ENCODE assay signal across 19 mouse cellular contexts in genomic region chr3:66504717-66505116, GRCm38 (mm10).
DNase-seq lines count a peak whose midpoint lies in the region; ATAC-seq and TF ChIP-seq lines count a peak whose summit lies in the region.
"Had no signal": no experiment of that assay in that cellular context is flagged by ENCODE, and none has a peak within 500 bp of the region (broad histone marks: within the 10 kb centered on the region; RNA-seq: fewer than 3 reads in every experiment).

No protein-coding gene starts in this region.

- no peak overlapping the region for H3K27ac ChIP-seq in midbrain, postnatal 0 days (ENCODE audit: low read depth, low read length)
- H3K27ac ChIP-seq in midbrain, embryonic 10.5 days (replicated peaks): no peak overlapping the region
- H3K27ac ChIP-seq: neural tube, embryonic 13.5 days; stomach, postnatal 0 days had no signal

- H3K27me3 ChIP-seq in midbrain, postnatal 0 days (ENCODE audit: insufficient read depth, low read length): no peaks in the 10 kb centered on the region
- no peaks in the 10 kb centered on the region for H3K27me3 ChIP-seq in midbrain, embryonic 10.5 days (ENCODE audit: low read depth, poor library complexity, severe bottlenecking)
- H3K27me3 ChIP-seq: neural tube, embryonic 13.5 days had no signal

- DNase-seq in cerebellum, postnatal 14 days: peak; percentile 16 to 45
- no peak for DNase-seq in cerebellum, adult 18-20 months
- DNase-seq in gastrocnemius, postnatal 25 days: peak; percentile 8
- DNase-seq in gastrocnemius, postnatal 10 days: no peak
- peak; percentile 23 for DNase-seq in midbrain, postnatal 0 days (ENCODE audit: low spot score)
- no peak for DNase-seq in midbrain, embryonic 10.5 days (ENCODE audit: low spot score)
- no peak for DNase-seq in testis, postnatal 14 days (ENCODE audit: low spot score)
- no peak for DNase-seq in heart, postnatal 14 days
- DNase-seq: adrenal gland, adult 8-10 months; cerebellum, adult 11-12 months; kidney, adult 18-20 months; kidney, postnatal 25 days; layer of hippocampus, adult 9-11 months; liver; liver, postnatal 0 days; thymus, postnatal 25 days had no signal

- 0 out of 2 replicates have a peak, but pooled peaks cover 2% of the 10 kb centered on the region for H3K4me1 ChIP-seq in midbrain, postnatal 0 days (ENCODE audit: insufficient read depth, low read length)
- H3K4me1 ChIP-seq in midbrain, embryonic 10.5 days: peaks cover 14% of the 10 kb centered on the region

- WGBS in midbrain, postnatal 0 days: 67% methylated on average over 6 of the region's 6 CpGs
- 89% methylated on average over 6 of the region's 6 CpGs for WGBS in midbrain, embryonic 10.5 days

- ATAC-seq in midbrain, postnatal 0 days (ENCODE audit: low FRiP score): no peak
- ATAC-seq: liver, postnatal 0 days had no signal

- TF ChIP-seq CTCF in midbrain, postnatal 0 days (IDR thresholded peaks at IDR 0.05): no peak

- H3K9ac ChIP-seq in midbrain, postnatal 0 days (replicated peaks; ENCODE audit: low read length, poor library complexity, severe bottlenecking): no peak overlapping the region
- H3K9ac ChIP-seq: liver, postnatal 0 days; neural tube, embryonic 13.5 days had no signal

- intact Hi-C loops in heart, postnatal 14 days (cut with DNase I): no loop called here

- H3K9me3 ChIP-seq in midbrain, postnatal 0 days (ENCODE audit: low read length): no peaks in the 10 kb centered on the region
- H3K9me3 ChIP-seq in midbrain, embryonic 10.5 days (replicated peaks): no peaks in the 10 kb centered on the region
- H3K9me3 ChIP-seq: neural tube, embryonic 13.5 days had no signal

- H3K4me2 ChIP-seq in midbrain, postnatal 0 days (ENCODE audit: low read depth, low read length, poor library complexity, severe bottlenecking): no peak overlapping the region
- H3K4me2 ChIP-seq: heart, embryonic 11.5 days; neural tube, embryonic 13.5 days had no signal

- no peak overlapping the region for H3K4me3 ChIP-seq in midbrain, postnatal 0 days (ENCODE audit: low read depth, low read length)
- H3K4me3 ChIP-seq in midbrain, embryonic 10.5 days: no peak overlapping the region
- H3K4me3 ChIP-seq: neural tube, embryonic 13.5 days had no signal

- H3K36me3 ChIP-seq in midbrain, postnatal 0 days (ENCODE audit: insufficient read depth, low read length): no peaks in the 10 kb centered on the region
- H3K36me3 ChIP-seq in midbrain, embryonic 10.5 days: no peaks in the 10 kb centered on the region
- H3K36me3 ChIP-seq: neural tube, embryonic 13.5 days had no signal

Comparison
In these comparisons a context has a peak if more than half of its experiments do, and no peak if none do; other contexts are left out.
1. DNase-seq: peak in cerebellum, postnatal 14 days (2 of 2), gastrocnemius, postnatal 25 days (single experiment) and midbrain, postnatal 0 days (single experiment); none in cerebellum, adult 18-20 months (0 of 2), gastrocnemius, postnatal 10 days (single experiment), midbrain, embryonic 10.5 days (single experiment), testis, postnatal 14 days (single experiment) and heart, postnatal 14 days (0 of 2).